Comparison of ENCODE assay signal across 8 mouse cellular contexts in genomic region chr11:62044627-62045026, GRCm38 (mm10).
DNase-seq lines count a peak whose midpoint lies in the region; ATAC-seq and TF ChIP-seq lines count a peak whose summit lies in the region.
"Had no signal": no experiment of that assay in that cellular context is flagged by ENCODE, and none has a peak within 500 bp of the region (broad histone marks: within the 10 kb centered on the region; RNA-seq: fewer than 3 reads in every experiment).

No protein-coding gene starts in this region.

- 48% methylated on average over 3 of the region's 3 CpGs for WGBS in kidney, adult 2 months
- 46% methylated on average over 3 of the region's 3 CpGs for WGBS in midbrain, embryonic 13.5 days

- H3K27ac ChIP-seq in kidney, adult 2 months (ENCODE audit: insufficient read depth, low read depth, low read length): no peak overlapping the region
- no peak overlapping the region for H3K27ac ChIP-seq in ES-E14 (ENCODE audit: insufficient read depth, low read depth, low read length, poor library complexity, severe bottlenecking)
- H3K27ac ChIP-seq in midbrain, embryonic 13.5 days: no peak overlapping the region
- H3K27ac ChIP-seq: neural tube, embryonic 12.5 days had no signal

- peak; percentile 45 for DNase-seq in kidney, adult 2 months
- no peak for DNase-seq in kidney, adult 8-10 months
- DNase-seq in A20 (ENCODE audit: low read depth, low spot score) (peak; percentile 41), ES-E14 (ENCODE audit: low read depth, low spot score) (peak; percentile 21)
- DNase-seq in embryo, embryonic 10.5 days (ENCODE audit: low spot score): peak; percentile 70
- no peak for DNase-seq in right cerebral cortex, postnatal 4 days

- no peak overlapping the region for H3K4me3 ChIP-seq in kidney, adult 2 months (ENCODE audit: insufficient read depth, low read depth, low read length)
- H3K4me3 ChIP-seq in ES-E14 (ENCODE audit: insufficient read depth in 1 of 2, low read depth in 1 of 2, low read length in 2 of 2, poor library complexity in 1 of 2, severe bottlenecking in 1 of 2): no peak overlapping the region
- no peak overlapping the region for H3K4me3 ChIP-seq in midbrain, embryonic 13.5 days (replicated peaks)
- H3K4me3 ChIP-seq: neural tube, embryonic 12.5 days had no signal

- ATAC-seq in midbrain, embryonic 13.5 days: no peak

- H3K4me2 ChIP-seq in midbrain, embryonic 13.5 days (replicated peaks): no peak overlapping the region
- H3K4me2 ChIP-seq: neural tube, embryonic 12.5 days had no signal

- no peaks in the 10 kb centered on the region for H3K36me3 ChIP-seq in kidney, adult 2 months (ENCODE audit: control insufficient read depth, insufficient read depth, low read length)
- no peaks in the 10 kb centered on the region for H3K36me3 ChIP-seq in ES-E14 (ENCODE audit: control insufficient read depth, insufficient read depth, low read length, poor library complexity, severe bottlenecking)
- H3K36me3 ChIP-seq in midbrain, embryonic 13.5 days: no peaks in the 10 kb centered on the region
- H3K36me3 ChIP-seq: neural tube, embryonic 12.5 days had no signal

- no peaks in the 10 kb centered on the region for H3K4me1 ChIP-seq in kidney, adult 2 months (ENCODE audit: control insufficient read depth, insufficient read depth, low read length)
- peaks cover 0 to 2% of the 10 kb centered on the region in 2 experiments; a peak in 2 of 4 replicates for H3K4me1 ChIP-seq in ES-E14 (ENCODE audit: control insufficient read depth in 2 of 2, insufficient read depth in 2 of 2, low read length in 2 of 2, poor library complexity in 1 of 2)
- no peaks in the 10 kb centered on the region for H3K4me1 ChIP-seq in midbrain, embryonic 13.5 days (replicated peaks)
- H3K4me1 ChIP-seq: neural tube, embryonic 12.5 days had no signal

- no peak overlapping the region for H3K9ac ChIP-seq in ES-E14 (ENCODE audit: insufficient read depth, low read depth, low read length, poor library complexity, severe bottlenecking)
- no peak overlapping the region for H3K9ac ChIP-seq in midbrain, embryonic 13.5 days (replicated peaks)
- H3K9ac ChIP-seq: neural tube, embryonic 12.5 days had no signal

- TF ChIP-seq CTCF in kidney, adult 2 months (conservative IDR thresholded peaks at IDR 0.05; ENCODE audit: insufficient read depth, insufficient read length, low read depth, low read length): peak; percentile 61

- in situ Hi-C loops in ES-E14 (cut with MboI; ENCODE audit: low sequenced_read_pairs in 2 of 2, unreplicated experiment in 2 of 2): loop anchor here in 1 of 2 experiments (5.0 kb wide), 1 partner anchor 233 kb away; no protein-coding TSS in a partner anchor

- no peaks in the 10 kb centered on the region for H3K27me3 ChIP-seq in kidney, adult 2 months (replicated peaks; ENCODE audit: control insufficient read depth, insufficient read depth, low read length)
- peaks cover 13% of the 10 kb centered on the region for H3K27me3 ChIP-seq in midbrain, embryonic 13.5 days
- H3K27me3 ChIP-seq: neural tube, embryonic 12.5 days had no signal

- no peaks in the 10 kb centered on the region for H3K9me3 ChIP-seq in ES-E14 (ENCODE audit: control insufficient read depth, insufficient read depth, low read depth, low read length)
- H3K9me3 ChIP-seq in midbrain, embryonic 13.5 days: no peaks in the 10 kb centered on the region
- H3K9me3 ChIP-seq: neural tube, embryonic 12.5 days had no signal

- no peak for TF ChIP-seq POLR2A in kidney, adult 2 months (IDR thresholded peaks at IDR 0.05; ENCODE audit: low read depth, low read length)

TF ChIP-seq in ES-E14, 5 proteins besides CTCF, POLR2A, EP300 and RAD21:
- TF ChIP-seq ZC3H11A (IDR thresholded peaks at IDR 0.05; ENCODE audit: borderline replicate concordance, low read depth, low read length) (no peak), CHD2 (IDR thresholded peaks at IDR 0.05; ENCODE audit: low read depth, low read length) (no peak), HCFC1 (IDR thresholded peaks at IDR 0.05; ENCODE audit: borderline replicate concordance, insufficient read depth, low read length) (no peak), MAFK (IDR thresholded peaks at IDR 0.05; ENCODE audit: insufficient read depth, low read depth, low read length) (no peak), ZNF384 (IDR thresholded peaks at IDR 0.05; ENCODE audit: low read depth, low read length) (no peak)

Comparison
In these comparisons a context has a peak if more than half of its experiments do, and no peak if none do; other contexts are left out.
1. DNase-seq: peak in kidney, adult 2 months (single experiment), A20 (single experiment), ES-E14 (single experiment) and embryo, embryonic 10.5 days (single experiment); none in kidney, adult 8-10 months (0 of 2) and right cerebral cortex, postnatal 4 days (single experiment).